Mouse (Mus musculus): ENCODE results near the gene Ifnb1. TPM values are rescaled to one million over a fixed set of nuclear protein-coding genes. Genes with fewer than 3 reads are reported as not detected.
"Not testable (repeated sequence)": the region's sequence is repeated elsewhere in the genome, so short reads cannot be mapped to it uniquely, and the experiment has no call there.

Ifnb1 gene
- not detected in 2 replicates for polyA plus RNA-seq (2015; fragmentation: Nextera tagmentation; extraction: Ambion mirVana)

DNA sequence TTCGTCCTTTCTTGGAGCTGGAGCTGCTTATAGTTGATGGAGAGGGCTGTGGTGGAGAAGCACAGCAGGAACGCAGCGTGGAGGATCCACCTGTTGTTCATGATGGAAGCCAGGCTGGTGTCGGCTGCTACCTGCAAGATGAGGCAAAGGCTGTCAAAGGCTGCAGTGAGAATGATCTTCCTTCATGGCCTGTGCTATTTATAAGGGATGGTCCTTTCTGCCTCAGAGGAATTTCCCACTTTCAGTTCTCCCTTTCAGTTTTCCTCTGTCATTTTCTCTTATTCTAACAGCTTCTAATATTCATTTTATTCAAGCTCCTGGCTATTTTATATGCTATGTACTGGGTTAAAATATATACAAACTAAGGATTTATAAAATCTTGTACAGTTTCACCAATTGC is at the start of gene Ifnb1:
TSS of gene Ifnb1 (minus strand) at position 101 of the 400 bp plus-strand sequence.
- Histone ChIP-seq H3K36me3 (replicated peaks) (no peaks in the 10 kb centered on the region), H3K27me3 (replicated peaks) (no peaks in the 10 kb centered on the region), H3K27ac (no peak within 1 kb of the TSS), H3K4me2 (no peak within 1 kb of the TSS), H3K4me1 (no peaks in the 10 kb centered on the region), H3K9ac (no peak within 1 kb of the TSS), H3K9me3 (no peaks in the 10 kb centered on the region), H3K4me3 (no peak within 1 kb of the TSS)
- 89% methylated on average over 4 of the region's 4 CpGs for WGBS
- ATAC-seq (replicated peaks) = no peak

DNA sequence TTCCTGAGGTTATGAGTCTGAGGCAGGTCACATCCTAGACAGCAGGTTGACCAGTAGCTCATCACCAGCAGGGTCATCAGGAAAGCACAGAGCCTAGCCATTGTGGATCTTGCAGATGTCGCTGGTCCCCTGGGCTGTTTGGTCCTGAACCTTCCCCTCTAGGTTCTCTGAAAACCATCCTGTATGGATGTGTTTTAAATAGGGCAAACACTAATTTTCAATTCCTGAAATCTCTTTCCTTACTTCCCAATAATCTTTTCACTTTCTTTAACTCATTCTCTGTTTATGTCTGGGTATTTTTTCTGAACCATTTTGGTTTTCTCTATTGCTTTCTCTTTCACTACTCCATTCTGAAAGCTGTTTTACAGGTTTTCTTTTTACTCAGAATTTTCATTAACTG is 49.1 kb upstream of the Ifnb1 start, which contains the start of gene Ifna14:
TSS of gene Ifna14 (minus strand) at position 101 of the 400 bp plus-strand sequence.
- no peaks in the 10 kb centered on the region for H3K36me3 ChIP-seq (replicated peaks)
- no peaks in the 10 kb centered on the region for H3K9me3 ChIP-seq
- no peak within 1 kb of the TSS for H3K27ac ChIP-seq
- H3K4me3 ChIP-seq = no peak within 1 kb of the TSS
- H3K27me3 ChIP-seq (replicated peaks) = no peaks in the 10 kb centered on the region
- ATAC-seq (replicated peaks) = no peak
- WGBS = 70% methylated on average over 1 of the region's 1 CpGs
- no peaks in the 10 kb centered on the region for H3K4me1 ChIP-seq
- H3K9ac ChIP-seq = no peak within 1 kb of the TSS
- no peak within 1 kb of the TSS for H3K4me2 ChIP-seq

DNA sequence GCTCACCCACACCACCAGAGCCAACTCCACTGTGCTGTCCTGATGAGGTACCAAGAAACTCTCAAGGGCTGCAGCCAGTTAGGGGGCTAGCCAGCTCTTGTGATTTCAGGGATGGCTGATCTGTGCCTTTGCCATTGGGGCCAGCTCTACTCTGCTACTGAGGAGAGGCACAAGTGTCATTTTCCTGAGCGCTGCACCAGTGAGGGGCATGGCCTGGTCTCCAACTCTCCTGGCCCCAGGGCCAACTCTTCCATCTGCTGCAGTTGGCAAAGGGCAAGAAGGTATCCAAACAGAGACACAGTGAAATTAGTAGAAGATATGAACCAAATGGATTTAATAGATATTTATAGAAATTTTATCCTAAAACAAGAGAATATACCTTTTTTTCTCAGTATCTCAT is 39.2 kb upstream of the Ifnb1 start:
- H3K4me2 ChIP-seq = no peak overlapping the region
- no peaks in the 10 kb centered on the region for H3K4me1 ChIP-seq
- ATAC-seq (replicated peaks) = no peak
- H3K4me3 ChIP-seq = no peak overlapping the region
- no peaks in the 10 kb centered on the region for H3K27me3 ChIP-seq (replicated peaks)
- no peak overlapping the region for H3K9ac ChIP-seq
- no peaks in the 10 kb centered on the region for H3K36me3 ChIP-seq (replicated peaks)
- H3K27ac ChIP-seq = no peak overlapping the region
- no peaks in the 10 kb centered on the region for H3K9me3 ChIP-seq
- WGBS = 88% methylated on average over 1 of the region's 1 CpGs

DNA sequence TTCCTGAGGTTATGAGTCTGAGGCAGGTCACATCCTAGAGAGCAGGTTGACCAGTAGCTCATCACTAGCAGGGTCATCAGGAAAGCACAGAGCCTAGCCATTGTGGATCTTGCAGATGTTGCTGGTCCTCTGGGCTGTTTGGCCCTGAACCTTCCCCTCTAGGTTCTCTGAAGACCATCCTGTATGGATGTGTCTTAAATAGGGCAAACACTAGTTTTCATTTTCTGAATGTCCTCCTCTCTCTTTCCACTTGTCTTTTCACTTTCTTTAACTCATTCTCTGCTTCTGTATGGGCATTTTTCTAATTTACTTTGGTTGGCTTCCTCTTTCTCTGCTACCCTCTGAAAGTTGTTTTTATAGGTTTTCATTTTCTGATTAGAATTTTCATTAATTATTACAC is 35.6 kb upstream of the Ifnb1 start, which contains the start of gene Ifna15:
TSS of gene Ifna15 (minus strand) at position 101 of the 400 bp plus-strand sequence.
- H3K27me3 ChIP-seq (replicated peaks); H3K4me1 ChIP-seq; H3K36me3 ChIP-seq (replicated peaks); ATAC-seq (replicated peaks); H3K9me3 ChIP-seq; H3K27ac ChIP-seq; H3K9ac ChIP-seq; H3K4me3 ChIP-seq; H3K4me2 ChIP-seq: not testable (repeated sequence)

DNA sequence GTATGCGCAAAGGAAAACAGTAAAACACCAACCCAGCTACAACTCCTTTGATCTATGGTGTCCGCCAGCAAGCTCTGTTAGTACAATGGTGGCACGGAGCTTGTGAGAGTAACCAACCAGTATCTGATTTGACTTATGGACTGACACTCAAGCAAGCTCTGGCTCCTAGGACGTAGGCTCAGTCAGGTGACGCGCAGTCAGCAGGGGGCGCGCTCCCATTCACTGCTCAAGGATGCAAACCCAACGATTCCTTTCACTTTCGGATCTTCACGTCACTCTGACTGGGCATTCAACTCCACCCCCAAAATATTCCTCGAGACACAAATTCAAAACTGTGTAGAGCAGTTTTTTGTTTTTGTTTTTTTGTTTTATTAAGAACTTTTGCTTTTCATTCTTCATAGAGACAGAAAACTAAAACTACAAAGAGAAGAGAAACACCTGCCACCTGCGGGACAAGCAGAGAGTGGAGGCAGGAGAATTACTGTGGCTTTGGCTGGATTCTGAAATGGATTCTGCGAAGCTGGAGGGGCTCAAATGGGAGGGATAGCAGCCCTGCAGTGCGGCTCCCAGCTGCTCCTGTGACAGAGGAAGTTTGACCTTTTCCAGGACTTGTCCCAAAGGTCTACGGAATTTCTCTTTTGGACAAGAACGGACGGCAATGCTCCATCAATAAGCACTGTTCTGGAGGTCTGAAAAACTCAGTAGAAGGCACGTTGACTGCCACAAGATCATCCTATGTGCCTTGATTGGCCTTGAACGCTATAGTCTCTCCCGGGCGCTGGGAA is 27.8 kb upstream of the Ifnb1 start:
- WGBS = 35% methylated on average over 22 of the region's 22 CpGs
- Histone ChIP-seq H3K27ac (no peak overlapping the region), H3K9ac (no peak overlapping the region), H3K9me3 (no peaks in the 10 kb centered on the region), H3K4me1 (no peaks in the 10 kb centered on the region), H3K4me2 (peak overlapping the region; percentile 41), H3K4me3 (peak overlapping the region; percentile 19), H3K27me3 (replicated peaks) (no peaks in the 10 kb centered on the region), H3K36me3 (replicated peaks) (no peaks in the 10 kb centered on the region)
- ATAC-seq (replicated peaks) = peak; percentile 50; the same call in 1 of the 2 replicates

DNA sequence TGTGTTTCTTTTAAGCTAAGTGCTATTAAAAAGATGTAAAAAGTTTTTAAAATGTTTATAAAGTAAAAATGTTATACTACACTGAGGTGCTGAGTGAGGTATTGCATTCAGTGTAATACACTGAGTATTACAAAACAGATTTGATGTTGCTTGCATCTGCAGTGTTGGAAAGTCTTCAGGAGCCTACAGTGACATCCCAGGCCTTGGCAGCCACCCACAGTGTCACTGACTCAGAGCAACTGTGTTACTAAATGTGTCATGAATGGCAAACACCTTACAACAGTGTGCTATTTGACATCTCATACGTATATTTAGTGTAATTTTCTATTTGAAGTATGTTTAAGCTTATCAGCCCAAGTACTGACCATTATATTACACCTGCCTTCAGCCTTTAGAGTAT is 25.4 kb upstream of the Ifnb1 start:
- 85% methylated on average over 1 of the region's 1 CpGs for WGBS
- no peaks in the 10 kb centered on the region for H3K4me1 ChIP-seq
- no peak overlapping the region for H3K9ac ChIP-seq
- H3K27ac ChIP-seq = no peak overlapping the region
- H3K27me3 ChIP-seq (replicated peaks) = no peaks in the 10 kb centered on the region
- no peak overlapping the region for H3K4me3 ChIP-seq
- ATAC-seq (replicated peaks) = no peak
- H3K9me3 ChIP-seq = no peaks in the 10 kb centered on the region
- H3K4me2 ChIP-seq = no peak overlapping the region
- H3K36me3 ChIP-seq (replicated peaks) = no peaks in the 10 kb centered on the region

DNA sequence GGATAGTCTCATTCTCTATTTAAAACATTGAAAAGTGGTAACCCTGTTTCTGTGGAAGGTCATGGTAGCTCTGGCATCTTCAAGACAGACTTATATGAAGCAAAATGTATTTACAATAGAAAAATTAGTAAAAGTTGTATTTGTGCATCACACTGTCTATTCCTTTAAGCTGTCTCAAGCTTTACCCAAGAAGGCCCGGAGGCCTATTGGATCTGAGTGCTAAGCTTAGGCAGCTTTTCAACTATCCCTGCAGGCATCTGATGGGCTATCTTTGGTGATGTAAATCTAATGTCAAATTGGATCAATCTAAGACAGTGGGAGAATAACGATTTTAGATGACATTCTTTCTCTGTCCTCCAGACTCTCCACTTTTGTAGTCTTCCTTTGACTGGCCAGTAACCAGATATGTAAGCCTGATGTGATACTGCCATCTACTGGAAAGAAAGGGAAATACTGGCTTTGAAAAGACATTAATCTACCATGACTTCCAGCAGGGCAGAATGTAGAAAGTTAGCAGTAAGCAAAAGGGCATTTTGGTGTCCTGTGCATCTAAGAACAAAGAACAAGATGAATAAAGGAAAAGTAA is 21.2 kb upstream of the Ifnb1 start:
- Histone ChIP-seq H3K9ac (no peak overlapping the region), H3K36me3 (replicated peaks) (no peaks in the 10 kb centered on the region), H3K4me2 (no peak overlapping the region), H3K9me3 (no peaks in the 10 kb centered on the region), H3K27ac (no peak overlapping the region), H3K27me3 (replicated peaks) (no peaks in the 10 kb centered on the region), H3K4me1 (no peaks in the 10 kb centered on the region), H3K4me3 (no peak overlapping the region)
- 29% methylated on average over 2 of the region's 2 CpGs for WGBS
- peak; percentile 88 for ATAC-seq (replicated peaks)

DNA sequence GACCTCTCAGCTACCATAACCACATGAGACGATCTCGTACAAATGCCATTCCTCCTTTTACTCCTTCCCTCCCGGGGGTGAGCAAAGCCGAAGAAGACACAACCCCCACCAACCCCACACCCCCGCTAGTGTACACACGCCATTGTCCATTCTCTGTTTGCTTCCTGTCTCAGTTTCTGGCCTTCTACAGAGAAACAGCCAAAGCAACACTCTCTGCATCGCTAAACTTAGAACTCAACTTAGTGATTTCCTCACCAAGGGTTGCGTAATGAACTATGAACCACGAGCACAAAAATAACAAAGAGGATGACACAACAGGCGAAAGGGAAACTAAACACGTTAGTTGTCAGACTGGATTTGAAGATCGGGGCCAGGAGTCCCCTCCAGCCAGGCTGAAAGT is 14.8 kb upstream of the Ifnb1 start:
- WGBS = 77% methylated on average over 12 of the region's 12 CpGs
- Histone ChIP-seq H3K4me1 (no peaks in the 10 kb centered on the region), H3K36me3 (replicated peaks) (no peaks in the 10 kb centered on the region)

DNA sequence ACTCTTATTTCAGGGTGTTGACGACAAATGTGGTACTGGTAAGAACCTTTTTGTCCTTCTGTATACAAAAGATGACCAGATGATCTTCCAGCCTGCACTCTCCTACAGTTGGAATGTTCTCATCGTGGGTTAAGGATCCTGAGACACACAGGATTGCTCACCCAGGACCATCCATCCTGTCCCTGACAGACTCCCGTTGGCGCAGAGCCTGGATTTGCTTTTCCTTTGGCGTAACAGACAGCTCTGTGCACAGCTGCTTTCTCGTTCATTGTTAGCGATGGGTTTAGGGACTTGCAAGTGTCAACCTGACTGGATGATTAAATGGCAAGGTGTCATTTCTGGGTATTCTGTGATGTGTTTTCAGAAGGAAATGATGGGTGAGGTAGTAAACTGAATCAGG is 14.1 kb upstream of the Ifnb1 start:
- Histone ChIP-seq H3K27ac (no peak overlapping the region), H3K4me3 (no peak overlapping the region), H3K27me3 (replicated peaks) (no peaks in the 10 kb centered on the region), H3K9ac (no peak overlapping the region), H3K36me3 (replicated peaks) (no peaks in the 10 kb centered on the region), H3K4me1 (no peaks in the 10 kb centered on the region), H3K9me3 (no peaks in the 10 kb centered on the region), H3K4me2 (no peak overlapping the region)
- ATAC-seq (replicated peaks) = no peak
- WGBS = 74% methylated on average over 7 of the region's 7 CpGs

More for the DNA sequence above, 14.8 kb upstream of the Ifnb1 start:
- no peaks in the 10 kb centered on the region for H3K27me3 ChIP-seq (replicated peaks)
- no peak overlapping the region for H3K27ac ChIP-seq
- no peak overlapping the region for H3K4me2 ChIP-seq
- no peak for ATAC-seq (replicated peaks)
- no peak overlapping the region for H3K4me3 ChIP-seq
- no peaks in the 10 kb centered on the region for H3K9me3 ChIP-seq
- no peak overlapping the region for H3K9ac ChIP-seq

DNA sequence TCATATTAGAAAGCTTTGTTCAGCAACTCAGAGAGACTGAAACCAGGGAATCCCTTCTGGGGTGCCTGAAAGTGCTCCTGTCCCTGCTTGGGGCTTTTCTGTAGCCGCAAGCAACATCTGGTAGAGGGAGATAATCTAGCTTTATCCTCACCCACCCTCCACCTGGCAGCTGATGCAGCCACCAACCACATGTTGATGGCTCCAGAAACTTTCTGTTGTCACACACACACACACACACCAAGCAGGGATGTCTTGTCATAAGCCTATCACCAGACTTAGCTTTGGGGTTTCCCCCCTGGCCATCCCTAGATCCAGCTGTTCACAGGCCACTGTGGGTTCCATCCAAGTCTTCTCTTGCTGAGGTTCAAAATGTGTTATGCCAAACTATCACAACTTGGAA is 13.2 kb upstream of the Ifnb1 start:
- no peaks in the 10 kb centered on the region for H3K4me1 ChIP-seq
- no peak overlapping the region for H3K9ac ChIP-seq
- H3K36me3 ChIP-seq (replicated peaks) = no peaks in the 10 kb centered on the region
- no peaks in the 10 kb centered on the region for H3K27me3 ChIP-seq (replicated peaks)
- H3K4me2 ChIP-seq = no peak overlapping the region
- no peaks in the 10 kb centered on the region for H3K9me3 ChIP-seq
- H3K4me3 ChIP-seq = no peak overlapping the region
- WGBS = 75% methylated on average over 1 of the region's 1 CpGs
- no peak for ATAC-seq (replicated peaks)
- H3K27ac ChIP-seq = no peak overlapping the region

DNA sequence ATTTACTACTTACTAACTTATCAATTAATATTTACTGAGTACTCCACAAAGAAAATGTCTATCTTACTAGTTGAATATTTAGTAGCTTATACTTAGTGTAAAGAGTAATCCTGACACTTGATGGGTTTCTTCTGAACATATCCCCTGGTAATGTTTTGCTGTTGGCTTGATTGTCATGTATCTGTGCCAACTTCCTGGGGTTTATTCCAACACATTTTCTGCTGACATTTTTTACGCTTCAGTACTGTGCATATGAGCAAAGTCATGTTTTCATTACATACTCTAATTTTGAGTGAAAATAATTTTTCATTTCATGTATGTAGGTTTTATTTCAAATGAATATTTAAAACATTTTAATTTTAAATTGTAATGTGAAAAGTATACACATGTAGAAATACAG is 12.3 kb upstream of the Ifnb1 start:
- Histone ChIP-seq H3K4me3 (no peak overlapping the region), H3K9me3 (no peaks in the 10 kb centered on the region), H3K4me2 (no peak overlapping the region), H3K27ac (no peak overlapping the region), H3K36me3 (replicated peaks) (no peaks in the 10 kb centered on the region), H3K4me1 (no peaks in the 10 kb centered on the region), H3K27me3 (replicated peaks) (no peaks in the 10 kb centered on the region), H3K9ac (no peak overlapping the region)
- WGBS = 80% methylated on average over 1 of the region's 1 CpGs
- ATAC-seq (replicated peaks) = no peak

DNA sequence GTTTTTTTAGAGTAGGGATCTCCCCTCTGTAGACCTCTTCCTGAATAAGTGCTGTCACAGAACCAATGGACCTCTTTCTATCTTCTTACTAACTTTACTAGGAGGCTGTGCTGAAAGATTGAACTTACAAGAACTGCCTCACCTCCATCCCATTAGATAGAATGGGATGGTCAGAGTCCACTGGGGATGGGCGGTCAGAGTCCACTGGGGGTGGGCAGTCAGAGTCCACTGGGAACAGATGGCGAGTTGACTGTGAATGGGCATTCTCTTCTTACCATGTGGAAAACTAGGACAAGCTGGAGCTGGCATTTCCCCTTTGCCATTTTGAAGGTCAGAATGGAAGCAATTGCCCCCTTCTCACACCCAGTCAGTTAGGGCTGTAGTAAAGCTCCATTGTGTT is 10.9 kb upstream of the Ifnb1 start:
- Histone ChIP-seq H3K9ac (no peak overlapping the region), H3K27ac (no peak overlapping the region)
- WGBS = 94% methylated on average over 2 of the region's 2 CpGs

DNA sequence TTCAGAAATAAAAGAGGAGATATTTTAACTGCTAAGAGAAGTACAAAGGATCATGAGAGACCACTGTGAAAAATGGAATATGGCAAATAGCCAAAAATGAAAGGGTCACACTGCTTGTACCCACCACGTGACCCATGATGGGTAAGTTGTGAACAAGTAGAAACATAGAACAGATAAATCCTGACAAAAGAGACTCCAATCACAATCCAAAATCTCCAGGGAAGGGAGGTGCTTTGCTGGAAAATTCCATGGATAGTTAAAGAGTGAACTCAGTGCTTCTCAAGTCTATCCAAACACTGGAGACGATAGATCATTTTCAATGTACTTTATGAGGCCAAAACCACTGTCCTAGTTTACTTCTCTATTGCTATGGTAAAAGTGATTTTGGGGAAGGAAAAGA is 8.3 kb upstream of the Ifnb1 start:
- no peak overlapping the region for H3K27ac ChIP-seq
- H3K9me3 ChIP-seq = no peaks in the 10 kb centered on the region
- H3K9ac ChIP-seq = no peak overlapping the region
- no peak overlapping the region for H3K4me2 ChIP-seq
- H3K27me3 ChIP-seq (replicated peaks) = no peaks in the 10 kb centered on the region
- H3K4me1 ChIP-seq = no peaks in the 10 kb centered on the region
- no peak overlapping the region for H3K4me3 ChIP-seq
- WGBS = 92% methylated on average over 2 of the region's 2 CpGs
- H3K36me3 ChIP-seq (replicated peaks) = no peaks in the 10 kb centered on the region
- ATAC-seq (replicated peaks) = no peak

More for the DNA sequence above, 10.9 kb upstream of the Ifnb1 start:
- Histone ChIP-seq H3K4me3 (no peak overlapping the region), H3K27me3 (replicated peaks) (no peaks in the 10 kb centered on the region), H3K36me3 (replicated peaks) (no peaks in the 10 kb centered on the region), H3K4me1 (no peaks in the 10 kb centered on the region), H3K9me3 (no peaks in the 10 kb centered on the region), H3K4me2 (no peak overlapping the region)
- ATAC-seq (replicated peaks) = no peak
